Mouse (Mus musculus) cerebellum, adult 2 months (tissue): ENCODE measurements at regions not wholly inside any gene's neighbourhood (a gene's known extent, or its start where the extent isn't known, plus 50 kb on each side); places are given as distances from the start of the nearest gene placed in this dataset.

ENCODE experiments used
- CTCF ChIP-seq: fragments of 200-500 bp; IDR thresholded peaks from 2 replicates; pipeline ENCODE4 v1.5.1; 2011; ENCODE audit warnings: low read depth, mild to moderate bottlenecking, control low read depth, low read length, moderate library complexity, borderline replicate concordance; ENCODE audit not compliant: insufficient read depth
- POLR2A ChIP-seq: fragments of 200-500 bp; IDR thresholded peaks from 2 replicates; pipeline ENCODE4 v1.6.1; 2011; ENCODE audit warnings: low read length, control low read depth, borderline replicate concordance; ENCODE audit not compliant: insufficient read depth

- no peak for TF ChIP-seq POLR2A
- TF ChIP-seq CTCF = no peak
Observed at GRCm38 (mm10) chr5:67532756-67533255, 74.9 kb upstream of the Shisa3 start.
